Mouse (Mus musculus): ENCODE data around the gene Ucma.

- TF ChIP-seq POLR2A (IDR thresholded peaks at IDR 0.05; ENCODE audit: borderline replicate concordance, low read depth, low read length) (no peak), CTCF (IDR thresholded peaks at IDR 0.05; ENCODE audit: low read depth, low read length) (peak; percentile 32; the same call in 1 of the 2 replicates)
Observed at GRCm38 (mm10) chr2:5025162-5025733, 49.3 kb downstream of the Ucma start.
